Mouse (Mus musculus) ES-E14 (cell line): Measurements from ENCODE around the gene Gm20479. TPM values are rescaled to one million over a fixed set of nuclear protein-coding genes. Genes with fewer than 3 reads are reported as not detected.

Source experiments
- DNase-seq: peaks from one replicate; pipeline ENCODE4 v3.0.0-alpha.2; 2013; ENCODE audit warnings: low read depth, low spot score
- H3K27ac ChIP-seq: 2 replicates; pipeline ENCODE4 v1.5.1; 2012; ENCODE audit warnings: low read depth, mild to moderate bottlenecking, low read length, moderate library complexity, mixed read lengths; ENCODE audit not compliant: poor library complexity, insufficient read depth, severe bottlenecking
- H3K36me3 ChIP-seq: 2 replicates; pipeline ENCODE4 v1.6.1; 2012; ENCODE audit warnings: mild to moderate bottlenecking, low read length, moderate library complexity, mixed read lengths; ENCODE audit not compliant: control insufficient read depth, poor library complexity, insufficient read depth, severe bottlenecking
- H3K4me1 ChIP-seq, 2 experiments: fragments of 150-350 bp in 1 of 2; sonication (generic) in 1 of 2; 2 replicates each; pipeline ENCODE4 v1.6.1; 2012; ENCODE audit warnings: low read length in 2 of 2, mild to moderate bottlenecking in 1 of 2, mixed read lengths in 1 of 2; ENCODE audit not compliant: control insufficient read depth in 2 of 2, insufficient read depth in 2 of 2, poor library complexity in 1 of 2
- H3K4me3 ChIP-seq, 2 experiments: fragments of 150-350 bp in 1 of 2; sonication (generic) in 1 of 2; 2 replicates each; pipeline ENCODE4 v1.5.1; 2012; ENCODE audit warnings: low read length in 2 of 2, low read depth in 1 of 2, mild to moderate bottlenecking in 1 of 2, mixed read lengths in 1 of 2; ENCODE audit not compliant: insufficient read depth in 1 of 2, poor library complexity in 1 of 2, severe bottlenecking in 1 of 2
- H3K9ac ChIP-seq: 2 replicates; pipeline ENCODE4 v1.6.1; 2012; ENCODE audit warnings: low read depth, mild to moderate bottlenecking, low read length, mixed read lengths; ENCODE audit not compliant: poor library complexity, insufficient read depth, severe bottlenecking
- H3K9me3 ChIP-seq: fragments of 150-350 bp; sonication (generic); 2 replicates; pipeline ENCODE4 v1.6.1; 2012; ENCODE audit warnings: low read depth, mild to moderate bottlenecking, low read length; ENCODE audit not compliant: control insufficient read depth, insufficient read depth
- CHD2 ChIP-seq: IDR thresholded peaks from 2 replicates; pipeline ENCODE4 v1.6.1; 2014; ENCODE audit warnings: mild to moderate bottlenecking, low read depth, low read length, inconsistent platforms
- HCFC1 ChIP-seq: IDR thresholded peaks from 2 replicates; pipeline ENCODE4 v1.6.1; 2012; ENCODE audit warnings: low read length, inconsistent platforms, borderline replicate concordance; ENCODE audit not compliant: insufficient read depth
- MAFK ChIP-seq: IDR thresholded peaks from 2 replicates; pipeline ENCODE4 v1.6.1; 2014; ENCODE audit warnings: mild to moderate bottlenecking, low read depth, low read length, inconsistent platforms; ENCODE audit not compliant: insufficient read depth
- ZC3H11A ChIP-seq: IDR thresholded peaks from 2 replicates; pipeline ENCODE4 v1.6.1; 2012; ENCODE audit warnings: low read depth, mild to moderate bottlenecking, inconsistent platforms, low read length, borderline replicate concordance
- ZNF384 ChIP-seq: IDR thresholded peaks from 2 replicates; pipeline ENCODE4 v1.6.1; 2012; ENCODE audit warnings: low read depth, low read length, inconsistent platforms
- in situ Hi-C, 2 experiments: fragments of 600-800 bp; cut with MboI; formaldehyde crosslinking; loops; one replicate each; pipeline ENCODE4 v1.15.1; 2025; ENCODE audit warnings: low sequenced_read_pairs in 2 of 2, inconsistent platforms in 1 of 2; ENCODE audit not compliant: unreplicated experiment in 2 of 2
- total RNA-seq: library from RNA; depleted of rRNA; stranded (reverse); fragments of 300-350 nt; gene quantifications from 2 replicates; pipeline ENCODE4 v1.2.3, GENCODE M21; 2012

Gene Gm20479
- total RNA-seq, 1 experiment = 1.5 TPM

DNA sequence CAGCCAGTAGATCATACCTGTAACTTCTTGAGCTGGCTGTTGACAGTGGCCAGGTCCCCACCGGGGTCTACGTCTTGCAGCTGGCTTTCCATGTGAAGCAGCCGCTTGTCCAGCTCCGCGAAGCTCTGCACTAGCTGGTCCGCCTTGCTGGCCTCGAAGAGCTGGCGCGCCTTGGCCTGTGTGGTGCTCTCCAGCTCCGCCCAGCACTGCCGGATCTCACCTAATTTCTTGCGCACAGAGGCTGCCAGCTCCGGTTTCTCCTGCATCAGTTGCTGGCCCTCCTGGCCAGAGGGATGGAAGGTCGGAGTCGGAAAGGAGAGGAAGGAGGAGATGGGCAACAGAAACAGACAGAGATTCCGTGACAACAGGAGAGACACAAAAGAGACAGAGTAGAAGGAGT, 34.2 kb upstream of the Gm20479 start:
- in situ Hi-C loops = no loop called here
- Histone ChIP-seq H3K4me3 (peak overlapping the region in 1 of 2 experiments; percentile 14; a peak in 1 of 4 replicates), H3K4me1 (peaks cover 4 to 12% of the 10 kb centered on the region in 2 experiments; a peak in 3 of 4 replicates), H3K9me3 (no peaks in the 10 kb centered on the region), H3K27ac (no peak overlapping the region), H3K9ac (no peak overlapping the region), H3K36me3 (peaks cover 6% of the 10 kb centered on the region; the same call in 1 of the 2 replicates)
- no peak for TF ChIP-seq MAFK
- no peak for TF ChIP-seq CHD2
- DNase-seq = no peak

DNA sequence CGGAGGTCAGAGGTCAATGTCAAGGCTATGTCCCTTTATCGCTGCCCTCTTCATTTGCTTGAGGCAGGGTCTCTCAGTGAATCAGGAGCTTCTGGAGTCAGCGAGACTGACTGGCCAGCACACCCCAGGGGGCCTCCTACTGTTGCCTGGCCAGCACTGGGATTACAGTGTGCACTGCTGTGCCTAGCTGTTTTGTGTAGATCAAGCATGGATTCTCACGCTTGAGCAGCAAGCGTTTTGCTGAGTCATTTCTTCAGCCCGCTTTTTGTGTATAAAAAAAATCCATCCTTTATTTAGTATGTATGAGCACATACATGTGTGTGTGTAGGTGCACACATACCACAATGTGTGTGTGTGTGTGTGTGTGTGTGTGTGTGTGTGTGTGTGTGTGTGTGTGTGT, 32.0 kb upstream of the Gm20479 start:
- Histone ChIP-seq H3K4me1 (peaks cover 0 to 13% of the 10 kb centered on the region in 2 experiments; a peak in 2 of 4 replicates), H3K9ac (no peak overlapping the region), H3K4me3 (no peak overlapping the region), H3K9me3 (no peaks in the 10 kb centered on the region), H3K36me3 (peaks cover 6% of the 10 kb centered on the region; the same call in 1 of the 2 replicates), H3K27ac (peak overlapping the region; percentile 62; the same call in 1 of the 2 replicates)
- in situ Hi-C loops = no loop called here
- no peak for DNase-seq
- no peak for TF ChIP-seq ZC3H11A
- TF ChIP-seq MAFK = peak; percentile 74
- no peak for TF ChIP-seq ZNF384
- no peak for TF ChIP-seq HCFC1
- TF ChIP-seq CHD2 = no peak

DNA sequence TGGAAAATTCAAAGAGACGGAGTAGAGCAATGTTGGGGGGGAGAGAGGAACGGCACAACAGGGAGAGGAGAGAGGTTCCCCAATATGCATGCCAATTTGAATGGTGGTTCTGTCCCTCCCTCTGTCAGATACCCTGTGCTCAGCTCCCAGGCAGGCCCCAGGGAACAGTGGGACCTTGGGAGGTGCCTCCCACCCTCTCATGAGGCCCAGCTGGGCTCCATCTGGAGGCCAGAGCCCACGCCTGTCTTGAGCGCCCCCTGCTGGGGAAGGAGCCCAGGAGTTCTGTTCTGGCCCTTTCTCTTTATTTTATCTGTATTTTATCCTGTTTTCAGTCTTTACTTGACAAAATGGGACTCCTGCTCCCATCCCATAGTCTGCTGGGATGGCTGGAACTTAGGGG, 27.5 kb upstream of the Gm20479 start:
- no peak overlapping the region for H3K4me3 ChIP-seq
- TF ChIP-seq CHD2 = no peak
- TF ChIP-seq ZC3H11A = no peak
- TF ChIP-seq HCFC1 = no peak
- H3K4me1 ChIP-seq = peaks cover 8 to 26% of the 10 kb centered on the region in 2 experiments; a peak in 3 of 4 replicates
- peak overlapping the region; percentile 24; the same call in 1 of the 2 replicates for H3K27ac ChIP-seq
- no peaks in the 10 kb centered on the region for H3K9me3 ChIP-seq
- H3K36me3 ChIP-seq = no peaks in the 10 kb centered on the region
- no peak overlapping the region; the same call in 1 of the 2 replicates for H3K9ac ChIP-seq
- in situ Hi-C loops = no loop called here
- DNase-seq = no peak

DNA sequence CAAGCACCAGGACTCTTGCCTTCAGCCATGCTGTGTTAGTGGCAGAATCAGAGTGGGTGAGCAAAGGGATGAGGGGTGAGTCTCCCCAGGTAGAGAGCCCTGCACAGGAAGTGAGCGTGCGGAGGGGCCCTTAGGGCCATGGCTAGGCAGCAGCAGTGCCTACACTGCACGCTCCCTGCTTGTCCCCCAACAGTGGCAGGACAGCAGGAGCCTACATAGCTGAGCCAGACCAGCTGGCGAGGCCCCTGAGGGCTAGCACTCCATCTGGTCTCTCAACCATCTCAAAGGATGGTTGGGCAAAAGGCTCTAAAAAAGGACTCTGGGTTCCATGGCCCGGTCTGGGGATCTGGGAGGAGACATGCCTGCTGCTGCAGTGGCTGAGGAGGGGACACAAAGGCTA, 26.9 kb upstream of the Gm20479 start:
- in situ Hi-C loops = no loop called here
- no peaks in the 10 kb centered on the region for H3K9me3 ChIP-seq
- no peaks in the 10 kb centered on the region for H3K36me3 ChIP-seq
- no peak overlapping the region for H3K4me3 ChIP-seq
- no peak for TF ChIP-seq CHD2
- no peak for TF ChIP-seq HCFC1
- no peak for TF ChIP-seq ZC3H11A
- no peak for TF ChIP-seq ZNF384
- no peak for TF ChIP-seq MAFK
- H3K27ac ChIP-seq = peak overlapping the region; percentile 24; the same call in 1 of the 2 replicates
- no peak for DNase-seq
- peaks cover 8 to 27% of the 10 kb centered on the region in 2 experiments; a peak in 3 of 4 replicates for H3K4me1 ChIP-seq
- H3K9ac ChIP-seq = peak overlapping the region; percentile 29; the same call in 1 of the 2 replicates

DNA sequence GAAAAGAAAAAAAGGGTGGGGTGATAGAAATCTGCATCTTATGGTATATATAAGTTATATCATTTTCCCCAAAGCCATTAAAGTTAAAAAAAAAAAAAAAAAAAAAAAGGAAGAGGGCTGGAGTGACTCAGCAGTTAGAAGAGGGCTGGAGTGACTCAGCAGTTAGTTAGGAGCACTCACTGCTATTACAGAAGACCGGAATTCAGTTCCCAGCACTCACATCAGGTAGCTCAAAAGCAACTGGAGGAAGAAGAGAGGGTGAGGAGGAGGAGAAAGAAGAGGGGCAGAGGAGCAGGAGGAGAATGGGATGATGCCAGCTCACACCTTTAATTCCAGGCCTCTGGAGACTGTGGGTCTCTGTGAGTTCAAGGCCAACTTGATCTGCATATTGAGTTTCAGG, 26.0 kb upstream of the Gm20479 start:
- no peaks in the 10 kb centered on the region for H3K36me3 ChIP-seq

More for the DNA sequence above, 26.0 kb upstream of the Gm20479 start:
- Histone ChIP-seq H3K9ac (no peak overlapping the region), H3K4me3 (no peak overlapping the region), H3K4me1 (peaks cover 8 to 28% of the 10 kb centered on the region in 2 experiments; a peak in 3 of 4 replicates), H3K9me3 (no peaks in the 10 kb centered on the region), H3K27ac (peak overlapping the region; percentile 24; the same call in 1 of the 2 replicates)
- TF ChIP-seq MAFK (peak; percentile 98), HCFC1 (no peak), ZC3H11A (no peak), CHD2 (no peak), ZNF384 (peak; percentile 95)
- in situ Hi-C loops = no loop called here
- no peak for DNase-seq
